Mouse (Mus musculus) thymus, adult 2 months (tissue): ENCODE measurements at regions not wholly inside any gene's neighbourhood (a gene's known extent, or its start where the extent isn't known, plus 50 kb on each side); places are given as distances from the start of the nearest gene placed in this dataset.

ENCODE experiments used
- DNase-seq: peaks from one replicate; pipeline ENCODE4 v3.0.0; 2021
- H3K27ac ChIP-seq: fragments of 200-500 bp; 2 replicates; pipeline ENCODE4 v1.5.1; 2012; ENCODE audit warnings: low read length, control low read depth; ENCODE audit not compliant: control insufficient read depth, insufficient read depth
- H3K27me3 ChIP-seq: fragments of 200-500 bp; 2 replicates; pipeline ENCODE4 v1.6.1; 2012; ENCODE audit warnings: mild to moderate bottlenecking, low read length, moderate library complexity, mixed read lengths; ENCODE audit not compliant: control insufficient read depth, insufficient read depth
- H3K36me3 ChIP-seq: fragments of 200-500 bp; 2 replicates; pipeline ENCODE4 v1.6.1; 2012; ENCODE audit warnings: mild to moderate bottlenecking, low read length, moderate library complexity; ENCODE audit not compliant: control insufficient read depth, insufficient read depth
- H3K4me1 ChIP-seq: fragments of 200-500 bp; replicated peaks from 2 replicates; pipeline ENCODE4 v1.6.1; 2012; ENCODE audit warnings: low read length; ENCODE audit not compliant: control insufficient read depth, insufficient read depth
- H3K4me3 ChIP-seq: fragments of 200-500 bp; 2 replicates; pipeline ENCODE4 v1.5.1; 2012; ENCODE audit warnings: mild to moderate bottlenecking, low read length, control low read depth, moderate library complexity; ENCODE audit not compliant: control insufficient read depth, insufficient read depth
- CTCF ChIP-seq: fragments of 200-500 bp; IDR thresholded peaks from 2 replicates; pipeline ENCODE4 v1.5.1; 2012; ENCODE audit warnings: mild to moderate bottlenecking, control low read depth, low read length, moderate library complexity, borderline replicate concordance; ENCODE audit not compliant: control insufficient read depth, poor library complexity, insufficient read depth; ENCODE audit errors: extremely low read depth
- POLR2A ChIP-seq: fragments of 200-500 bp; IDR thresholded peaks from 2 replicates; pipeline ENCODE4 v1.6.1; 2012; ENCODE audit warnings: mild to moderate bottlenecking, low read length, control low read depth, moderate library complexity; ENCODE audit not compliant: control insufficient read depth, poor library complexity, insufficient read depth; ENCODE audit errors: extremely low read depth
- WGBS: fragments of 180-500 bp; shearing (Covaris S2); methylation state at CpG from one replicate; pipeline ENCODE4 v1.1.7; 2018; 5-methylcytosine and 5-hydroxymethylcytosine counted together

GRCm38 (mm10) chr3:99447361-99447760 is 207.2 kb downstream of the Tbx15 start:
- Histone ChIP-seq H3K4me3 (no peak overlapping the region), H3K36me3 (no peaks in the 10 kb centered on the region), H3K27ac (no peak overlapping the region), H3K27me3 (no peaks in the 10 kb centered on the region), H3K4me1 (no peaks in the 10 kb centered on the region)
- WGBS: 59% methylated on average over 2 of the region's 2 CpGs
- TF ChIP-seq POLR2A: no peak
- TF ChIP-seq CTCF: no peak
- DNase-seq: no peak

- Histone ChIP-seq H3K36me3 (no peaks in the 10 kb centered on the region), H3K27ac (no peak overlapping the region), H3K4me3 (no peak overlapping the region), H3K4me1 (no peaks in the 10 kb centered on the region), H3K27me3 (no peaks in the 10 kb centered on the region)
- DNase-seq: no peak
- TF ChIP-seq CTCF (no peak), POLR2A (no peak)
- 49% methylated on average over 2 of the region's 2 CpGs for WGBS
These were observed 207.6 kb downstream of the Tbx15 start for GRCm38 (mm10) chr3:99447813-99448212.

- WGBS: 70% methylated on average over 12 of the region's 12 CpGs
- no peaks in the 10 kb centered on the region for H3K4me1 ChIP-seq
- no peaks in the 10 kb centered on the region for H3K27me3 ChIP-seq
- H3K4me3 ChIP-seq: no peak overlapping the region
- H3K36me3 ChIP-seq: no peaks in the 10 kb centered on the region
- TF ChIP-seq CTCF (no peak), POLR2A (no peak)
- no peak for DNase-seq
- H3K27ac ChIP-seq: no peak overlapping the region
These were observed 219.1 kb downstream of the Tbx15 start for GRCm38 (mm10) chr3:99459036-99459863.

GRCm38 (mm10) chr3:99499980-99500379 is 259.8 kb downstream of the Tbx15 start:
- 91% methylated on average over 14 of the region's 14 CpGs for WGBS
- peak; percentile 11 for DNase-seq
- H3K4me3 ChIP-seq: no peak overlapping the region
- H3K27ac ChIP-seq: no peak overlapping the region
- H3K4me1 ChIP-seq: no peaks in the 10 kb centered on the region
- no peaks in the 10 kb centered on the region for H3K27me3 ChIP-seq
- TF ChIP-seq POLR2A (no peak), CTCF (no peak)
- H3K36me3 ChIP-seq: no peaks in the 10 kb centered on the region

- no peak for TF ChIP-seq CTCF
- no peak for TF ChIP-seq POLR2A
- Histone ChIP-seq H3K4me1 (no peaks in the 10 kb centered on the region), H3K27ac (no peak overlapping the region), H3K36me3 (no peaks in the 10 kb centered on the region), H3K4me3 (no peak overlapping the region), H3K27me3 (no peaks in the 10 kb centered on the region)
- no peak for DNase-seq
- 96% methylated on average over 2 of the region's 2 CpGs for WGBS
These were observed 264.6 kb downstream of the Tbx15 start for GRCm38 (mm10) chr3:99504772-99505171.

- Histone ChIP-seq H3K4me1 (no peaks in the 10 kb centered on the region), H3K36me3 (no peaks in the 10 kb centered on the region), H3K27ac (no peak overlapping the region), H3K27me3 (no peaks in the 10 kb centered on the region), H3K4me3 (no peak overlapping the region)
- no peak for TF ChIP-seq CTCF
- TF ChIP-seq POLR2A: no peak
- 94% methylated on average over 1 of the region's 1 CpGs for WGBS
- DNase-seq: no peak
These were observed 272.1 kb downstream of the Tbx15 start for GRCm38 (mm10) chr3:99512250-99512649.

- H3K36me3 ChIP-seq: no peaks in the 10 kb centered on the region
- no peaks in the 10 kb centered on the region for H3K27me3 ChIP-seq
- 97% methylated on average over 2 of the region's 2 CpGs for WGBS
- no peaks in the 10 kb centered on the region for H3K4me1 ChIP-seq
- no peak for TF ChIP-seq POLR2A
- TF ChIP-seq CTCF: no peak
- H3K27ac ChIP-seq: no peak overlapping the region
- no peak for DNase-seq
- no peak overlapping the region for H3K4me3 ChIP-seq
These were observed 272.8 kb downstream of the Tbx15 start for GRCm38 (mm10) chr3:99512933-99513332.
